Mouse (Mus musculus) ES-E14 (cell line): ENCODE data around the gene Rgs3.

Experiments
- CHD2 ChIP-seq: IDR thresholded peaks from 2 replicates; pipeline ENCODE4 v1.6.1; 2014; ENCODE audit warnings: mild to moderate bottlenecking, low read depth, low read length, inconsistent platforms
- ZNF384 ChIP-seq: IDR thresholded peaks from 2 replicates; pipeline ENCODE4 v1.6.1; 2012; ENCODE audit warnings: low read depth, low read length, inconsistent platforms

GRCm38 (mm10) chr4:62740282-62741054, 180.8 kb downstream of the Rgs3 start:
- no peak for TF ChIP-seq CHD2
- no peak for TF ChIP-seq ZNF384
